21 mouse cellular contexts compared by ENCODE assay signal in genomic region chr3:50607736-50608135, GRCm38 (mm10).
A peak's percentile ranks its signal among the peaks of the same experiment; 100 is the strongest.
DNase-seq lines count a peak whose midpoint lies in the region; ATAC-seq lines count a peak whose summit lies in the region.
"Had no signal": no experiment of that assay in that cellular context is flagged by ENCODE, and none has a peak within 500 bp of the region (broad histone marks: within the 10 kb centered on the region; RNA-seq: fewer than 3 reads in every experiment).

No protein-coding gene starts in this region.

- H3K36me3 ChIP-seq in midbrain, embryonic 11.5 days (ENCODE audit: control insufficient read depth, insufficient read depth, low read length): no peaks in the 10 kb centered on the region
- H3K36me3 ChIP-seq in midbrain, embryonic 15.5 days (replicated peaks): no peaks in the 10 kb centered on the region
- H3K36me3 ChIP-seq in intestine, embryonic 16.5 days (ENCODE audit: control insufficient read depth, insufficient read depth, low read length): no peaks in the 10 kb centered on the region
- H3K36me3 ChIP-seq: hindbrain, embryonic 10.5 days; limb, embryonic 10.5 days had no signal

- DNase-seq in midbrain, embryonic 11.5 days (ENCODE audit: low spot score, missing footprints): peak; percentile 77
- DNase-seq in lung, postnatal 36 days: peak; percentile 54
- DNase-seq in right cerebral cortex, postnatal 10 days (ENCODE audit: low spot score in 2 of 2): no peak
- no peak for DNase-seq in testis, postnatal 14 days (ENCODE audit: low spot score)
- DNase-seq: adrenal gland, postnatal 25 days; gastrocnemius, postnatal 25 days; kidney, adult 18-20 months; kidney, postnatal 10 days; liver, postnatal 0 days; right cerebral cortex, postnatal 14 days; spleen, adult 18-20 months; thymus, adult 18-20 months had no signal

- H3K9ac ChIP-seq in midbrain, embryonic 11.5 days (ENCODE audit: low read length): no peak overlapping the region
- H3K9ac ChIP-seq in midbrain, embryonic 15.5 days: no peak overlapping the region
- H3K9ac ChIP-seq in intestine, embryonic 16.5 days (ENCODE audit: low read depth, low read length): no peak overlapping the region
- H3K9ac ChIP-seq: forebrain, embryonic 13.5 days; liver, postnatal 0 days had no signal

- H3K27me3 ChIP-seq in midbrain, embryonic 11.5 days (ENCODE audit: control insufficient read depth, insufficient read depth, low read length): no peaks in the 10 kb centered on the region
- no peaks in the 10 kb centered on the region for H3K27me3 ChIP-seq in midbrain, embryonic 15.5 days (replicated peaks)
- H3K27me3 ChIP-seq in intestine, embryonic 16.5 days (replicated peaks; ENCODE audit: control insufficient read depth, insufficient read depth, low read length): no peaks in the 10 kb centered on the region
- H3K27me3 ChIP-seq: forebrain, embryonic 13.5 days had no signal

- ATAC-seq in midbrain, embryonic 11.5 days (ENCODE audit: low FRiP score): no peak
- ATAC-seq in midbrain, embryonic 15.5 days (replicated peaks): no peak
- peak; percentile 87 for ATAC-seq in granulocyte monocyte progenitor cell, adult 5-6 weeks (replicated peaks; ENCODE audit: poor library complexity, severe bottlenecking)
- no peak for ATAC-seq in intestine, embryonic 16.5 days
- ATAC-seq: activated CD4-positive, CD25-positive, alpha-beta regulatory T cell, adult 4 months; liver, postnatal 0 days had no signal

- WGBS in midbrain, embryonic 11.5 days: 61% methylated on average over 7 of the region's 7 CpGs
- 54% methylated on average over 7 of the region's 7 CpGs for WGBS in midbrain, embryonic 15.5 days
- WGBS in intestine, embryonic 16.5 days: 53% methylated on average over 7 of the region's 7 CpGs

- no peak overlapping the region for H3K4me2 ChIP-seq in midbrain, embryonic 11.5 days
- no peak overlapping the region for H3K4me2 ChIP-seq in midbrain, embryonic 15.5 days
- no peak overlapping the region for H3K4me2 ChIP-seq in intestine, embryonic 16.5 days (ENCODE audit: low read depth, low read length)
- H3K4me2 ChIP-seq: forebrain, embryonic 13.5 days had no signal

- no peak overlapping the region for H3K4me3 ChIP-seq in midbrain, embryonic 11.5 days (ENCODE audit: low read depth, low read length)
- H3K4me3 ChIP-seq in midbrain, embryonic 15.5 days: no peak overlapping the region
- H3K4me3 ChIP-seq in intestine, embryonic 16.5 days (ENCODE audit: low read length): no peak overlapping the region
- H3K4me3 ChIP-seq: forebrain, embryonic 13.5 days; hindbrain, embryonic 10.5 days; layer of hippocampus, adult 2 months; left cerebral cortex, adult 2 months; limb, embryonic 10.5 days had no signal

- no peak overlapping the region for H3K27ac ChIP-seq in midbrain, embryonic 11.5 days (ENCODE audit: low read depth, low read length)
- no peak overlapping the region for H3K27ac ChIP-seq in midbrain, embryonic 15.5 days
- H3K27ac ChIP-seq in intestine, embryonic 16.5 days (ENCODE audit: low read length): no peak overlapping the region
- H3K27ac ChIP-seq: forebrain, embryonic 13.5 days; hindbrain, embryonic 10.5 days; layer of hippocampus, adult 2 months; left cerebral cortex, adult 2 months; limb, embryonic 10.5 days had no signal

- H3K4me1 ChIP-seq in midbrain, embryonic 11.5 days (ENCODE audit: control insufficient read depth, insufficient read depth, low read length): no peaks in the 10 kb centered on the region; the same call in 1 of the 2 replicates
- H3K4me1 ChIP-seq in midbrain, embryonic 15.5 days: 0 out of 2 replicates have a peak, but pooled peaks cover 3% of the 10 kb centered on the region
- no peaks in the 10 kb centered on the region for H3K4me1 ChIP-seq in intestine, embryonic 16.5 days (ENCODE audit: control insufficient read depth, insufficient read depth, low read length)
- H3K4me1 ChIP-seq: forebrain, embryonic 13.5 days had no signal

- no peaks in the 10 kb centered on the region for H3K9me3 ChIP-seq in midbrain, embryonic 11.5 days (ENCODE audit: control insufficient read depth, low read length)
- no peaks in the 10 kb centered on the region for H3K9me3 ChIP-seq in midbrain, embryonic 15.5 days
- H3K9me3 ChIP-seq in intestine, embryonic 16.5 days (ENCODE audit: control insufficient read depth, low read length): no peaks in the 10 kb centered on the region
- H3K9me3 ChIP-seq: forebrain, embryonic 13.5 days; hindbrain, embryonic 10.5 days; limb, embryonic 10.5 days had no signal

Comparison
In these comparisons a context has a peak if more than half of its experiments do, and no peak if none do; other contexts are left out.
1. DNase-seq: peak in midbrain, embryonic 11.5 days (single experiment) and lung, postnatal 36 days (single experiment); none in right cerebral cortex, postnatal 10 days (0 of 2) and testis, postnatal 14 days (single experiment).